In genomic region chr12:85280845-85281651, GRCm38 (mm10) we compare ENCODE assay signal across 8 mouse cellular contexts. TPM values are rescaled to one million over a fixed set of nuclear protein-coding genes. Genes with fewer than 3 reads are reported as not detected.
DNase-seq lines count a peak whose midpoint lies in the region; ATAC-seq lines count a peak whose summit lies in the region.

No protein-coding gene starts in this region.

- H3K4me3 ChIP-seq in kidney, embryonic 14.5 days (ENCODE audit: low read length) = peak overlapping the region; percentile 78; the same call in 1 of the 2 replicates
- H3K4me3 ChIP-seq in midbrain, embryonic 16.5 days (ENCODE audit: low read depth, low read length) = peak overlapping the region; percentile 52

- ATAC-seq in kidney, embryonic 14.5 days (ENCODE audit: low FRiP score, low TSS enrichment) = no peak
- ATAC-seq in common myeloid progenitor, adult 5-6 weeks (replicated peaks; ENCODE audit: low read depth, poor library complexity, severe bottlenecking) = peak; percentile 40
- ATAC-seq in midbrain, embryonic 16.5 days = peak; percentile 13; the same call in 1 of the 2 replicates
- no peak for ATAC-seq in CD4-positive, CD25-positive, alpha-beta regulatory T cell, adult 4 months

- H3K27me3 ChIP-seq in kidney, embryonic 14.5 days (ENCODE audit: control insufficient read depth, insufficient read depth, low read length) = no peaks in the 10 kb centered on the region
- H3K27me3 ChIP-seq in midbrain, embryonic 16.5 days (ENCODE audit: control insufficient read depth, insufficient read depth, low read depth, low read length) = no peaks in the 10 kb centered on the region

- no peak overlapping the region for H3K27ac ChIP-seq in kidney, embryonic 14.5 days (ENCODE audit: low read depth, low read length)
- peak overlapping the region; percentile 47; the same call in 1 of the 2 replicates for H3K27ac ChIP-seq in midbrain, embryonic 16.5 days (ENCODE audit: low read length)

- no peak for DNase-seq in kidney, postnatal 10 days
- DNase-seq in induced T-regulatory cell, adult 2 months (ENCODE audit: low read depth) = peak; percentile 41
- DNase-seq in left cerebral cortex, adult 18-20 months (ENCODE audit: low spot score in 2 of 2) = no peak
- DNase-seq in adrenal gland, postnatal 4 days (ENCODE audit: low spot score in 2 of 2) = no peak

- H3K4me1 ChIP-seq in kidney, embryonic 14.5 days (ENCODE audit: control insufficient read depth, insufficient read depth, low read length) = no peaks in the 10 kb centered on the region
- H3K4me1 ChIP-seq in midbrain, embryonic 16.5 days (ENCODE audit: control insufficient read depth, insufficient read depth, low read length) = peaks cover 5% of the 10 kb centered on the region

- peak overlapping the region; percentile 37 for H3K4me2 ChIP-seq in kidney, embryonic 14.5 days (replicated peaks; ENCODE audit: low read depth, low read length)
- H3K4me2 ChIP-seq in midbrain, embryonic 16.5 days (ENCODE audit: low read length) = peak overlapping the region; percentile 90

- no peaks in the 10 kb centered on the region for H3K36me3 ChIP-seq in kidney, embryonic 14.5 days (ENCODE audit: control insufficient read depth, insufficient read depth, low read length)
- H3K36me3 ChIP-seq in midbrain, embryonic 16.5 days (ENCODE audit: control insufficient read depth, insufficient read depth, low read length) = no peaks in the 10 kb centered on the region

- H3K9ac ChIP-seq in kidney, embryonic 14.5 days (ENCODE audit: low read depth, low read length) = no peak overlapping the region
- H3K9ac ChIP-seq in midbrain, embryonic 16.5 days (ENCODE audit: low read depth, low read length) = no peak overlapping the region

- WGBS in kidney, embryonic 14.5 days = 73% methylated on average over 12 of the region's 12 CpGs
- WGBS in midbrain, embryonic 16.5 days = 71% methylated on average over 12 of the region's 12 CpGs

- H3K9me3 ChIP-seq in kidney, embryonic 14.5 days (ENCODE audit: control insufficient read depth, low read length) = no peaks in the 10 kb centered on the region
- H3K9me3 ChIP-seq in midbrain, embryonic 16.5 days (replicated peaks; ENCODE audit: control insufficient read depth, low read length, poor library complexity, severe bottlenecking) = no peaks in the 10 kb centered on the region

RNA-seq across cellular contexts. Expression of gene Acyp1, which starts 7.2 kb away (rescaled TPM):
- 57.7 and 89.4 TPM in 2 replicates for polyA plus RNA-seq in kidney, embryonic 14.5 days (2014; fragmentation: Nextera tagmentation; extraction: Ambion mirVana)
- total RNA-seq in common myeloid progenitor, adult 5-6 weeks (2017) = 46.1 and 81.3 TPM in 2 replicates
- 48.4 and 50.2 TPM in 2 replicates for polyA plus RNA-seq in midbrain, embryonic 16.5 days (2015; fragmentation: Nextera tagmentation; extraction: Ambion mirVana)
- total RNA-seq in left cerebral cortex, adult 18-20 months (2021) = 10 to 100 TPM; 33.2 to 36.4 TPM
- 10 to 100 TPM; 29.3 to 38.6 TPM for total RNA-seq in adrenal gland, postnatal 4 days (2021)
- 10 to 100 TPM; 55.7 to 59.0 TPM for polyA plus RNA-seq in CD4-positive, CD25-positive, alpha-beta regulatory T cell, adult 4 months (2017; shearing (Covaris generic))

RNA-seq across cellular contexts. Expression of gene Zc2hc1c, which starts 7.3 kb away (rescaled TPM):
- polyA plus RNA-seq in kidney, embryonic 14.5 days (2014; fragmentation: Nextera tagmentation; extraction: Ambion mirVana) = 2.0 and 3.2 TPM in 2 replicates
- total RNA-seq in common myeloid progenitor, adult 5-6 weeks (2017) = 0.27 and 0.58 TPM in 2 replicates
- polyA plus RNA-seq in midbrain, embryonic 16.5 days (2015; fragmentation: Nextera tagmentation; extraction: Ambion mirVana) = 2.2 and 2.4 TPM in 2 replicates
- 1 to 10 TPM; 2.3 to 2.8 TPM for total RNA-seq in left cerebral cortex, adult 18-20 months (2021)
- 1 to 10 TPM; 1.4 to 2.0 TPM for total RNA-seq in adrenal gland, postnatal 4 days (2021)
- polyA plus RNA-seq in CD4-positive, CD25-positive, alpha-beta regulatory T cell, adult 4 months (2017; shearing (Covaris generic)) = under 1 TPM; 0.39 to 0.65 TPM

RNA-seq across cellular contexts. Expression of gene Mlh3, which starts 10.6 kb away (rescaled TPM):
- 6.2 and 10.8 TPM in 2 replicates for polyA plus RNA-seq in kidney, embryonic 14.5 days (2014; fragmentation: Nextera tagmentation; extraction: Ambion mirVana)
- total RNA-seq in common myeloid progenitor, adult 5-6 weeks (2017) = 11.8 and 14.3 TPM in 2 replicates
- 9.0 and 9.1 TPM in 2 replicates for polyA plus RNA-seq in midbrain, embryonic 16.5 days (2015; fragmentation: Nextera tagmentation; extraction: Ambion mirVana)
- total RNA-seq in left cerebral cortex, adult 18-20 months (2021) = 10 to 100 TPM; 17.5 TPM
- total RNA-seq in adrenal gland, postnatal 4 days (2021) = 10 to 100 TPM; 11.9 to 12.9 TPM
- 10 to 100 TPM; 11.9 to 17.2 TPM for polyA plus RNA-seq in CD4-positive, CD25-positive, alpha-beta regulatory T cell, adult 4 months (2017; shearing (Covaris generic))

RNA-seq across cellular contexts. Expression of gene Nek9, which starts 58.1 kb away (rescaled TPM):
- 13.1 and 19.1 TPM in 2 replicates for polyA plus RNA-seq in kidney, embryonic 14.5 days (2014; fragmentation: Nextera tagmentation; extraction: Ambion mirVana)
- total RNA-seq in common myeloid progenitor, adult 5-6 weeks (2017) = 30.5 and 33.5 TPM in 2 replicates
- polyA plus RNA-seq in midbrain, embryonic 16.5 days (2015; fragmentation: Nextera tagmentation; extraction: Ambion mirVana) = 9.1 and 10.2 TPM in 2 replicates
- 10 to 100 TPM; 35.7 to 36.3 TPM for total RNA-seq in left cerebral cortex, adult 18-20 months (2021)
- 10 to 100 TPM; 76.7 to 77.0 TPM for total RNA-seq in adrenal gland, postnatal 4 days (2021)
- 10 to 100 TPM; 11.2 to 13.9 TPM for polyA plus RNA-seq in CD4-positive, CD25-positive, alpha-beta regulatory T cell, adult 4 months (2017; shearing (Covaris generic))

Comparison
In these comparisons a context has a peak if more than half of its experiments do, and no peak if none do; other contexts are left out.
1. ATAC-seq: peak in common myeloid progenitor, adult 5-6 weeks (single experiment) and midbrain, embryonic 16.5 days (single experiment); none in kidney, embryonic 14.5 days (single experiment) and CD4-positive, CD25-positive, alpha-beta regulatory T cell, adult 4 months (single experiment).